Mouse (Mus musculus): ENCODE data around the gene Mcam.
A peak's percentile ranks its signal among the peaks of the same experiment; 100 is the strongest.

The Mcam gene

GRCm38 (mm10) chr9:44137846-44138245 lies 3.6 kb downstream of the Mcam start:
- no peak for DNase-seq

- no peak for DNase-seq
Measured at GRCm38 (mm10) chr9:44141951-44142350, 7.7 kb downstream of the Mcam start.

GRCm38 (mm10) chr9:44143421-44143820 lies 9.2 kb downstream of the Mcam start:
- DNase-seq: no peak

DNA sequence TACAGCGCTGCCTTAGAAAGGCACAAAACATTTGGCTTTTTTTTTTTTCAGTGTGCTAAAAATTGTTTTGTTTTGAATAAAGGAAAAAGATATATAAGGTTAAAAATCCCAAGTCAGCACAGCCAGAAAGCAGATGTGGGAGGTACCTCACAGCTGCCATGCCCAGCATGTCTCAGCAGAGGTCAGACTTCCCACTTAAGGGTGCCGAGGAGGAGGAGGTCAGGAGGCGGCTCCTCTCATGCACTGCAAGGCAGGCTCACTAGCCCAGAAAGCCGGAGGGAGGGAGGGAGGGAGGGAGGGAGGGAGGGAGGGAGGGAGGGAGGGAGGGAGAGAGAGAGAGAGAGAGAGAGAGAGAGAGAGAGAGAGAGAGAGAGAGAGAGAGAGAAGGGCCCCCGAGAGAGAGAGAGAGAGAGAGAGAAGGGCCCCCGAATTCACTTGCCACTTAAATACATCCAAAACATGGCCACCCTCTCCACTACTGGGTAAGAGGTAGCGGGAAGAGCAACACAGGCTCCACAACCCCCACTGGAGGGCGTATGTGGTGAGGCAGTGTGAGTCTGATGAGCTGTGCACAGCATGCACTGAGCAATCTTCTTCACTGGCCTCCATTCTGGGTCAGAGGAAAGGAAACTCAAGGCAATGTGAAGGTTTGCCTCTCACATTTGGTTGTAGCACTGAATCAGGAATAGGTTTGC lies 9.9 kb downstream of the Mcam start:
- no peak for DNase-seq

GRCm38 (mm10) chr9:44144718-44145060 lies 10.4 kb downstream of the Mcam start:
- DNase-seq: no peak

DNA sequence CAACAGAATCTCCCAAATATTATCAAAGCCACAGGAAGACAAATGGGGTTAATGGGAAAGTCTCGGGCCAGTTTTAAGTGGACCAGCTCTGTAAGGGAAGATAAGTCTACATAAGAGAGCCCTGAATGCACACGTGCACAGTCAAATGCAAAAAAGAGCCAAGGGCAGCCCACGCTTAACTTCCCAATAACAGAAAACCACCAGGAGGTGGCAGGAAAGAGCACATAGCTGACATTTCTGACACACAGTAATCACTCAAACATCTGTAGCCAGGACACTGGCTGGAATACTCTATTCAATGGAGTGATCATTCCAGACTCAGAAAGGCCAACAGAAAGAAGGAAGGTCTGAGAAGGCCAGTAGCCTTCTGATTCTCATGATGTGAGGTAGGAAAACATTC lies 13.0 kb downstream of the Mcam start:
- DNase-seq: no peak

- no peak for DNase-seq
Measured at GRCm38 (mm10) chr9:44159886-44160285, 25.6 kb downstream of the Mcam start.

DNA sequence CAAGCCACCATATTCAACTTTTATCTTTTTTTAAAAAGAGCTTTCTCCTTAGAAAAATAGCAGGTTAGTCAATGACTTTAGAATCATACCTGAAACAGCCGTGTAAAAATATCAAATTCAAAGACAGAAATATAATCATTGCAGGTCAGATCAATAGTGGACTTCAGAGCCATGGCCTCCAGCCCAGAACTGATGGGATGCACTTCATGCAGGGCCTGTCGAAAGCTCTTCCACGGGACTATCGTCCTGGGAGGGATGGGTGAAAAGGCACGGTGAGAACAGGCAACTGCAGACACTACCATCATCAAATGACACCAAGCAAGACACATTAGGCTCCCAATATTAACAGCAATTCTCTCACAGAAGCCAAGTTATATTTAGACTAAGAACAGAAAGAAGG lies 34.7 kb downstream of the Mcam start:
- DNase-seq: no peak

DNA sequence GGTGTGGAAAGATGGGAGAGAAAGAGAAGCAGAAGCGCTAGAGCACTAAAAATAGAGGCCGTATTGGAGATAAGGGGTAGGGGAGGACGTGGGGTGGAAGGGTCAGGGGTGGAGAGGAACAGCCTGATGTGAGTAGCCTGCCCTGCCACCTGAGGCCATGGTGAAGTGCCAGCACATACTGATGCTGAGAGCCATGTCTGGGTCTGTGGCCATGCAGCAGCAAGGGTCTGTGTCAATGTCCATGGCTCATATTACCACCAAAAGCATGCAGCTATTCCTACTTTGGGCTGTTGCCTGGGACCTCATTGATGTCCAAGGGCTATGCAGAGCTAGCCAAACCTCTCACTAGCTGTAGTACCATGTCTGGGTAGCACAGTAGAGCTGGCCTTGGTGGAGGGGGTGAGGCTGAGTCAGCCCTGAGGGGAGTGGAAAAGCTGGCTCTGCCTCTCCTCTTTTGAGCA lies 36.5 kb downstream of the Mcam start:
- DNase-seq: no peak

- DNase-seq: no peak
Measured at GRCm38 (mm10) chr9:44175556-44175955, 41.3 kb downstream of the Mcam start.

- DNase-seq: no peak
Measured at GRCm38 (mm10) chr9:44175957-44176356, 41.7 kb downstream of the Mcam start.

DNA sequence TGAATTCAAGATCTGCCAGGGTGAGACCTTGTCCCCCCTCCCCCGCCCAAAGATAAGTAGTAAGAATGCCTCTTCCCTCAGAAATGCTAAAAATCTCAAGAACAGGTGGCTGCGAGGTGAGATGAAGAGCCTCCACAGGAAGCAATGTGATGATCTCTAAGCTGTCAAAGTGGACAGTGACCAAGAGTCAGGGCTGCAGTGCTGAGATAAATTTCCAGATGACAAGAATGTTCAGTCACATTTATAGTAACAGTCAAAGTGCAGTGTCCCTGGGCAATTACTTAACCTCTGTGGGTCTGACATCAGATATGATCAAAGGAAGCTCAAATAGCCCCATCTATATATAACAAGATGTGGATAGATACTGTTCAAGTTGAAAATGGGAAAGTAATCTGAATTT lies 43.1 kb downstream of the Mcam start:
- no peak for DNase-seq

GRCm38 (mm10) chr9:44178389-44178788 lies 44.1 kb downstream of the Mcam start:
- DNase-seq: no peak

DNA sequence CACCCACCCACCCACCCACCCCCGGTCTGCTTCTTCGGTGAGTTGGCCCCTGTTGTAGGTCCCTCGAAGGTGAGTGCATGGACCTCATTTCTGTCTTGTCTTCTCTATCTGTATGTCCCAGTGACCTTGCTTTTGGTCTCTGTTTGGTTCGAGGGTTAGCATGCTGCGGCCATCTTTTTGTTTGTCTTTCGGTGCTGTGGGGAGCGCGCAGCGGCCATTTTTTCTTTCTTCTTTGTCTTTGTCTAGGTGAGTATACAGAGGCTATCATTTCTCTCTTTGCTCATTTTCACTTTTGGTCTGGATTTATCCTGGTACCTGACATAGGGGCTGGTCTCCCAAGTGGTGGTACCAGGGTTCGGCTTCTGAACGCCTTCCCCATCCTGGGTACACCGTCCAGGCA lies 44.5 kb downstream of the Mcam start:
- no peak for DNase-seq

DNA sequence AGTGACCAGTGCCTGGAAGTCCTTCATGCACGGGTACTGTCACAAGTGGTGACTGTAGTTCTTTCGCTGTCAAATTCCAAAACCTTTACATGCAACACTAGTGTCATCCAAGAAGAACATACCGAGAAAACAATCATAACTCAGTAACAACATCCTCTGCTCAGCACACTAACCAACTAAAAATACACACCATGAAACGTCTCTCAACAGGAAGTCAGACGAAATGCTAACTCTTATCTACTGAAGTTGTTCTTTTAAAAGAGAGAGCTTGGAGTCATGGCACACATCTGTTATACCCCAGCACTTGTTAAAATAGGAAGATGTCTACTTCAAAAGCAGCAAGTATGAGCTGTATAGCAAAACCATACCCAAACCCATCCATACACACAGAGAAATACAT lies 47.3 kb downstream of the Mcam start:
- DNase-seq: no peak

DNA sequence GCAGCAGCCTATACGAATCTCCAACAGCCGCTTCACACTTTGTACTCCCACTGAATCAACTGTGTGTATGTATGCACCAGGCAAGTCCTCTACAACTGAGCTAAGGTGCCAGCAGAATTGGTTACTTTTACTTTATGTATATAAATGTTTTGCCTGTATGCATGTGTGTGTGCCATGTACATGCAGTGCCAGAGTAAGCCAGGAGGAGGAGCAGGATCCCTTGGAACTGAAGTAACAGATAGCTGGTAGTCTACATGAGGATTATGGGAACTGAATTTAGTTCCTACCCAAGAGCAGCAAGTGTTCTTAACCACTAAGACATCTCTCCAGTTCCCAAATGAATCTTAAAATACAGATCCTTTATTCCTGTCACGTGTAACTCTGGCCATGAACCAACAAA lies 48.0 kb downstream of the Mcam start:
- DNase-seq: peak; percentile 23 to 40

- DNase-seq: no peak
Measured at GRCm38 (mm10) chr9:44188223-44188622, 54.0 kb downstream of the Mcam start.

DNA sequence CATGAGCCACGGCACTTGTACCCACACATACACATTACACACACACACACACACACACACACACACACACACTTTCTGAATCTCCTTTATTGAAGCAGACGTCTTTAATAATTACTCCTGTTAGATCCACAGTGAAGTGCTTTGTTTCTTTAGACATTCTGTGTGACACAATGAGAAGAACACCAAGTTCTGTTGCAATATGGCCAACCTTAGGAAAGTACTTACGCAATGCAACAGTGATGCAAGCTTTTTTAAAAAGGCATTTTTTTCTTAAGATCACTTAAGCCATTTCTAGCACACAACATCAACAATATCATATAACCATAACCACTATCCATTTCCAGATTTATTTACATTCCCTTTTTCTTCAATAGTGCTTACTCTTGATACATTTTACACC lies 56.9 kb downstream of the Mcam start:
- no peak for DNase-seq

- no peak for DNase-seq
Measured at GRCm38 (mm10) chr9:44192312-44192711, 58.0 kb downstream of the Mcam start.
